Mouse (Mus musculus) ES-E14 (cell line): ENCODE measurements at regions not wholly inside any gene's neighbourhood (a gene's known extent, or its start where the extent isn't known, plus 50 kb on each side); places are given as distances from the start of the nearest gene placed in this dataset.

Source experiments
- DNase-seq: peaks from one replicate; pipeline ENCODE4 v3.0.0-alpha.2; 2013; ENCODE audit warnings: low read depth, low spot score
- H3K27ac ChIP-seq: 2 replicates; pipeline ENCODE4 v1.5.1; 2012; ENCODE audit warnings: low read depth, mild to moderate bottlenecking, low read length, moderate library complexity, mixed read lengths; ENCODE audit not compliant: poor library complexity, insufficient read depth, severe bottlenecking
- H3K36me3 ChIP-seq: 2 replicates; pipeline ENCODE4 v1.6.1; 2012; ENCODE audit warnings: mild to moderate bottlenecking, low read length, moderate library complexity, mixed read lengths; ENCODE audit not compliant: control insufficient read depth, poor library complexity, insufficient read depth, severe bottlenecking
- H3K4me1 ChIP-seq, 2 experiments: fragments of 150-350 bp in 1 of 2; sonication (generic) in 1 of 2; 2 replicates each; pipeline ENCODE4 v1.6.1; 2012; ENCODE audit warnings: low read length in 2 of 2, mild to moderate bottlenecking in 1 of 2, mixed read lengths in 1 of 2; ENCODE audit not compliant: control insufficient read depth in 2 of 2, insufficient read depth in 2 of 2, poor library complexity in 1 of 2
- H3K4me3 ChIP-seq, 2 experiments: fragments of 150-350 bp in 1 of 2; sonication (generic) in 1 of 2; 2 replicates each; pipeline ENCODE4 v1.5.1; 2012; ENCODE audit warnings: low read length in 2 of 2, low read depth in 1 of 2, mild to moderate bottlenecking in 1 of 2, mixed read lengths in 1 of 2; ENCODE audit not compliant: insufficient read depth in 1 of 2, poor library complexity in 1 of 2, severe bottlenecking in 1 of 2
- H3K9ac ChIP-seq: 2 replicates; pipeline ENCODE4 v1.6.1; 2012; ENCODE audit warnings: low read depth, mild to moderate bottlenecking, low read length, mixed read lengths; ENCODE audit not compliant: poor library complexity, insufficient read depth, severe bottlenecking
- H3K9me3 ChIP-seq: fragments of 150-350 bp; sonication (generic); 2 replicates; pipeline ENCODE4 v1.6.1; 2012; ENCODE audit warnings: low read depth, mild to moderate bottlenecking, low read length; ENCODE audit not compliant: control insufficient read depth, insufficient read depth
- CHD2 ChIP-seq: IDR thresholded peaks from 2 replicates; pipeline ENCODE4 v1.6.1; 2014; ENCODE audit warnings: mild to moderate bottlenecking, low read depth, low read length, inconsistent platforms
- HCFC1 ChIP-seq: IDR thresholded peaks from 2 replicates; pipeline ENCODE4 v1.6.1; 2012; ENCODE audit warnings: low read length, inconsistent platforms, borderline replicate concordance; ENCODE audit not compliant: insufficient read depth
- MAFK ChIP-seq: IDR thresholded peaks from 2 replicates; pipeline ENCODE4 v1.6.1; 2014; ENCODE audit warnings: mild to moderate bottlenecking, low read depth, low read length, inconsistent platforms; ENCODE audit not compliant: insufficient read depth
- ZC3H11A ChIP-seq: IDR thresholded peaks from 2 replicates; pipeline ENCODE4 v1.6.1; 2012; ENCODE audit warnings: low read depth, mild to moderate bottlenecking, inconsistent platforms, low read length, borderline replicate concordance
- ZNF384 ChIP-seq: IDR thresholded peaks from 2 replicates; pipeline ENCODE4 v1.6.1; 2012; ENCODE audit warnings: low read depth, low read length, inconsistent platforms
- in situ Hi-C, 2 experiments: fragments of 600-800 bp; cut with MboI; formaldehyde crosslinking; loops; one replicate each; pipeline ENCODE4 v1.15.1; 2025; ENCODE audit warnings: low sequenced_read_pairs in 2 of 2, inconsistent platforms in 1 of 2; ENCODE audit not compliant: unreplicated experiment in 2 of 2

DNA sequence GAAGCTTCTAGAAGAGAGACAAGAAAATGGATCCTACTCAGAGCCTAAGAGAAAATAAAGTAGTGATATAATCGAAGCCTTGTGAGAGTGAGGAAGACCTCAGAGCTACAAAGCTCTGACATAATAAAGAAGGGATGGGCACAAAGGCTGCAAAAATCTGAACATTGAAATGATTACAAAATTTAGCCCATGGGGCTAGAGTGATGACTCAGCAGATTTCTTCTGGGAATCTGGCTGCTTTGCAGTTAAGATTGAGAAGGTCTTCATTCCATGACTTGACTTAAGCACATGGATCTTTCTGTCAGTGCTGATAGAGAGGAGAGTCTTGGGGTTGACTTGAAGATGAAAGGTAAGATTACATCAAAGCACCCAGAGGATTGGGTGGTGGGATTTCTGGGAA, 633.3 kb upstream of the Gm19410 start:
- Histone ChIP-seq H3K36me3 (no peaks in the 10 kb centered on the region), H3K4me1 (no peaks in the 10 kb centered on the region), H3K27ac (no peak overlapping the region), H3K9ac (no peak overlapping the region), H3K9me3 (no peaks in the 10 kb centered on the region), H3K4me3 (no peak overlapping the region)
- TF ChIP-seq CHD2 = no peak
- TF ChIP-seq ZNF384 = no peak
- no peak for TF ChIP-seq HCFC1
- peak; percentile 84 for TF ChIP-seq MAFK
- TF ChIP-seq ZC3H11A = no peak
- no peak for DNase-seq
- in situ Hi-C loops = no loop called here

DNA sequence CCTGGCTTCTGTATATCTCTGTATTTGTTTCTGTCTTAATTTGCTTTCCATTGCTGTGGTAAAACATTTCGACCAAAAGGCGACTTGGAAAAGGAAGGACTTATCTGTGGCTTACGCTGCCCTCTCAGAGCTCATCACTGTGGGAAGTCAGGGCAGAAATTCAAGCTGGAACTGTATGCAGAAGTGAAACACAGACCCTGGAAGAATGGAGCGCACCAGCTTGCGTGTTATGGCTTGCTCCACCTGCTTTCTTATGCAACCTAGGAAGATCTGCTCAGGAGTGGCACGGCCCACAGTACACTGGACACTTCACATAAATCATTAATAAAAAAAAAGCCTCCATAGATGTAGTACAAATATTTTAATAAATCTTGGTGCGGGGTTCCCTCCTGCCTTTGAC, 630.0 kb upstream of the Gm19410 start:
- H3K36me3 ChIP-seq = no peaks in the 10 kb centered on the region
- no peak for DNase-seq
- TF ChIP-seq ZNF384 = no peak
- no peak for TF ChIP-seq MAFK
- no peak for TF ChIP-seq HCFC1
- TF ChIP-seq ZC3H11A = no peak
- no peak for TF ChIP-seq CHD2
- H3K9me3 ChIP-seq = no peaks in the 10 kb centered on the region
- no peak overlapping the region for H3K4me3 ChIP-seq
- no peaks in the 10 kb centered on the region for H3K4me1 ChIP-seq
- H3K27ac ChIP-seq = no peak overlapping the region
- in situ Hi-C loops = no loop called here
- H3K9ac ChIP-seq = no peak overlapping the region

DNA sequence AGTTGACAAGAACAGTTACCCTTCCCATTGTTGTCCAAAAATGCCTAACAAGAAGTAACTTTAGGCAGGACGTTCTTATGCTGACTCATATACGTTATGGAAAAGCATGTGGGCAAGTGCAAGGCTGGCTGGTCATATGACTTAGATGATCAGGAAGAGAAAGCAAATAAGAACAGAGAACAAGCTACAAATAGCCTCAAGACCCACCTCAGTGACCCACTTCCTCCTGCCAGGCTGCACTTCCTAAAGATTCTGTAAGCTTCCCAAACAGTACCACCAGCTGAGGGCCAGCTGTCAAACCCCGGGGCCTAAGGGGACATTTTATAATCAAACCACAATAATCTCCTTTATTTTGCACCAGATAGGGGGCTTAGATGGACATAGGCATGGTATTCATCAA, 628.9 kb upstream of the Gm19410 start:
- no peak for DNase-seq
- in situ Hi-C loops = no loop called here
- Histone ChIP-seq H3K36me3 (no peaks in the 10 kb centered on the region), H3K9me3 (no peaks in the 10 kb centered on the region), H3K9ac (no peak overlapping the region), H3K4me3 (no peak overlapping the region), H3K4me1 (no peaks in the 10 kb centered on the region), H3K27ac (no peak overlapping the region)
- TF ChIP-seq MAFK = no peak
- TF ChIP-seq CHD2 = no peak
- TF ChIP-seq ZNF384 = no peak
- TF ChIP-seq ZC3H11A = no peak
- no peak for TF ChIP-seq HCFC1

DNA sequence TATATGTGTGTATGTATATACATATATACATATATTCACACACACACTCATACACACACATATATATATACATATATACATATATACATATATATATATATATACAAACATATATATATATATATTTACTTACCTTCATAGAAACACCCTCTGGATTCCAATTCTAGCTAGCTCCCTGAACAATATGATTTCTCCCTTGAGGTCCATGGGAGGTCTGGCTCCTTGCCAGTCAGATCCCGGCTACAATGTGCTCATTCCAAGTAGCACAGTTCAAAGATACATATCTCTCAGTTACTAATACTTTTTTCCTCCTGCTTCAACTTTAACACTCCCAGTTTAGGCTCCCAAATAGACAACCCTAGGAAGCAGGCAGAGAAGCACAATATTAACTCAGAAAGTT, 624.8 kb upstream of the Gm19410 start:
- H3K4me1 ChIP-seq = no peaks in the 10 kb centered on the region
- TF ChIP-seq HCFC1 = no peak
- TF ChIP-seq ZNF384 = no peak
- no peak for TF ChIP-seq CHD2
- no peak for TF ChIP-seq ZC3H11A
- TF ChIP-seq MAFK = no peak
- in situ Hi-C loops = no loop called here
- no peak overlapping the region for H3K9ac ChIP-seq
- no peak overlapping the region for H3K27ac ChIP-seq
- peaks cover 2% of the 10 kb centered on the region for H3K9me3 ChIP-seq
- H3K36me3 ChIP-seq = no peaks in the 10 kb centered on the region
- no peak for DNase-seq
- H3K4me3 ChIP-seq = no peak overlapping the region

DNA sequence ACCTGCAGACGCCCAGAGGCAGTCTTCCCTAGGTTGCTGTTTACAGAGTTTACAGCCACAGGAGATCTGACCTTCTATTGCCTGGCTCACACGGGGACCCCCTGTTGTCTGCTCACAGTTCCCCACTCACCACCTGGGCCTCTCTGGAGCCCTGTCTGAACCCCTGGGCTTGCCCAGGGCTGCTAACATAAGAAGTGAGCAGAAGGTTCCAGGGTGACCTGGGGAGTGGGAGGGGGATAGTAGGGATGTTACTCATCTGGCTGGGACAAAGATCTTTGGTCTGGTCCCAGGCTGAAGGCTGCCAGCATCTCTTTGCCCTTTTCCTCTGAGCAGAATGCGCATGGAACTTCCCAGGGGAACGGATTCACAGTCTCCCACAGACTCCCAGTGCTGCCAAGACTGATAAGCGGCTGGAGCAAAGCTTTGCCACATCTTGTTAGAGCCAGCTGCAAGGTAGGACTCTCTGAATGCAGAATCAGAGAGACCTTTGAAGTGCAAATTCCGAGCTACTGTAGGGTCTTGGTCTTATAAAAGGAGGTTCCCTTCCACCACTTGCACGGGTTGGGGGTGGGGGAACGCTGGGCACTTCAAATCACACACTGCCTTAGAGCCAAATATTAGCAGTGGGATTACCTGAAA, 622.5 kb upstream of the Gm19410 start:
- Histone ChIP-seq H3K36me3 (no peaks in the 10 kb centered on the region), H3K27ac (no peak overlapping the region), H3K9me3 (peaks cover 2% of the 10 kb centered on the region), H3K4me3 (no peak overlapping the region), H3K4me1 (no peaks in the 10 kb centered on the region), H3K9ac (no peak overlapping the region)
- in situ Hi-C loops = no loop called here
- TF ChIP-seq ZNF384 = no peak
- no peak for TF ChIP-seq CHD2
- TF ChIP-seq HCFC1 = no peak
- no peak for TF ChIP-seq ZC3H11A
- TF ChIP-seq MAFK = no peak
- DNase-seq = no peak
